Mouse (Mus musculus) thymus, adult 2 months (tissue): ENCODE results near the gene Card14.

ENCODE experiments used
- CTCF ChIP-seq: fragments of 200-500 bp; IDR thresholded peaks from 2 replicates; pipeline ENCODE4 v1.5.1; 2012; ENCODE audit warnings: mild to moderate bottlenecking, control low read depth, low read length, moderate library complexity, borderline replicate concordance; ENCODE audit not compliant: control insufficient read depth, poor library complexity, insufficient read depth; ENCODE audit errors: extremely low read depth
- POLR2A ChIP-seq: fragments of 200-500 bp; IDR thresholded peaks from 2 replicates; pipeline ENCODE4 v1.6.1; 2012; ENCODE audit warnings: mild to moderate bottlenecking, low read length, control low read depth, moderate library complexity; ENCODE audit not compliant: control insufficient read depth, poor library complexity, insufficient read depth; ENCODE audit errors: extremely low read depth

DNA sequence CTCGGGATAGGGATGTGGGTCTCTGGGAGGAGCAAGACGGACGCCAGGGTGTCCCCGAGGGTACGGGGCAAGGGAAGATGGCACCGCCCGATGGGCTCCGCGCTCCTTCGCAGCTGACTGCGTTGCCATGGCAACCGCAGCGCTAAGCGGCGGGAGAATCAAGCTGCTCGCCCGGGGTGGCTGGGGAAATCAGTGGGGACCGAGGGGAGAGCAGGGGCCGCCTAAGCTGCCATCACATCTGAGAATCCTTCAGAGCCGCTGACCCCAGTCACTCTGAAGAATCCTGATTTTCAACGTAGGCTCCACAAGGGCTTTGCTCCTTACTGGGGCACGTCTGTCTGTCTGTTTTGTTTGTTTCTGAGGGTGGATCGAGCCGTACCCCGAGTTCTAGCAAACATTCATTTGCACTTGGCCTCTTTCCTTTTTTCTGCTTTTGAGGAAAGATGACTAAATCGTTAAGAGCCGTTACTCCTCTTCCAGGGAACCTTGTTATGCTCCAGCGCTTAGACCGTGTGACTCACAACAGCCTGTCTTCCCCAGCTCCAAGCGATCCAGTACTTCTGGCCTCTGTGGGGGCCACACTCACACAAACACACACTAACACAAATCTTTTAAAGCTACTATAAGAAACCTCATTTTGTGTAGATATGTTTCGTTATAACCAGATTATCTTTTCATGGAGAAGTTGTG, 7.2 kb upstream of the Card14 start:
- no peak for TF ChIP-seq CTCF
- TF ChIP-seq POLR2A = no peak
